Mouse (Mus musculus) ES-Bruce4 (cell line): ENCODE data around the gene Sfrp2. TPM values are rescaled to one million over a fixed set of nuclear protein-coding genes. Genes with fewer than 3 reads are reported as not detected.

Experiments used
- H3K27ac ChIP-seq: 2 replicates; pipeline ENCODE4 v1.5.1; 2012; ENCODE audit warnings: low read length, inconsistent platforms; ENCODE audit not compliant: insufficient read depth
- H3K27me3 ChIP-seq: 2 replicates; pipeline ENCODE4 v1.6.1; 2012; ENCODE audit warnings: mild to moderate bottlenecking, low read length, inconsistent platforms; ENCODE audit not compliant: control insufficient read depth, poor library complexity, insufficient read depth, severe bottlenecking
- H3K36me3 ChIP-seq: 2 replicates; pipeline ENCODE4 v1.6.1; 2012; ENCODE audit warnings: inconsistent platforms, mild to moderate bottlenecking, low read length, moderate library complexity; ENCODE audit not compliant: control insufficient read depth, poor library complexity, insufficient read depth, severe bottlenecking
- H3K4me1 ChIP-seq: one replicate; pipeline ENCODE4 v1.8.1; 2011; ENCODE audit warnings: low read length; ENCODE audit not compliant: control insufficient read depth, insufficient read depth
- H3K4me3 ChIP-seq: 2 replicates; pipeline ENCODE4 v1.5.1; 2011; ENCODE audit warnings: low read depth, mild to moderate bottlenecking, low read length
- H3K9ac ChIP-seq: 2 replicates; pipeline ENCODE4 v1.6.1; 2012; ENCODE audit warnings: low read depth, mild to moderate bottlenecking, inconsistent platforms; ENCODE audit not compliant: poor library complexity, severe bottlenecking
- H3K9me3 ChIP-seq: replicated peaks from 2 replicates; pipeline ENCODE4 v1.6.1; 2012; ENCODE audit warnings: mild to moderate bottlenecking, low read length, inconsistent platforms; ENCODE audit not compliant: control insufficient read depth, poor library complexity, insufficient read depth, severe bottlenecking
- CTCF ChIP-seq: IDR thresholded peaks from one replicate; pipeline ENCODE4 v1.8.1; 2011; ENCODE audit warnings: low read depth, low read length
- EP300 ChIP-seq: IDR thresholded peaks from 2 replicates; pipeline ENCODE4 v1.6.1; 2011; ENCODE audit warnings: low read depth, low read length; ENCODE audit not compliant: insufficient read depth
- POLR2A ChIP-seq: IDR thresholded peaks from one replicate; pipeline ENCODE4 v1.8.1; 2011; ENCODE audit warnings: low read length; ENCODE audit not compliant: insufficient read depth
- polyA plus RNA-seq: library from polyadenylated mRNA; stranded (reverse); fragments of >200 nt; gene quantifications from 2 replicates; pipeline ENCODE4 v1.2.4, GENCODE M21; 2011; ENCODE audit warnings: low read depth; ENCODE audit not compliant: missing spikeins, insufficient read depth, insufficient read length

Sfrp2 gene
- polyA plus RNA-seq, 1 experiment, result 8.5 TPM

DNA sequence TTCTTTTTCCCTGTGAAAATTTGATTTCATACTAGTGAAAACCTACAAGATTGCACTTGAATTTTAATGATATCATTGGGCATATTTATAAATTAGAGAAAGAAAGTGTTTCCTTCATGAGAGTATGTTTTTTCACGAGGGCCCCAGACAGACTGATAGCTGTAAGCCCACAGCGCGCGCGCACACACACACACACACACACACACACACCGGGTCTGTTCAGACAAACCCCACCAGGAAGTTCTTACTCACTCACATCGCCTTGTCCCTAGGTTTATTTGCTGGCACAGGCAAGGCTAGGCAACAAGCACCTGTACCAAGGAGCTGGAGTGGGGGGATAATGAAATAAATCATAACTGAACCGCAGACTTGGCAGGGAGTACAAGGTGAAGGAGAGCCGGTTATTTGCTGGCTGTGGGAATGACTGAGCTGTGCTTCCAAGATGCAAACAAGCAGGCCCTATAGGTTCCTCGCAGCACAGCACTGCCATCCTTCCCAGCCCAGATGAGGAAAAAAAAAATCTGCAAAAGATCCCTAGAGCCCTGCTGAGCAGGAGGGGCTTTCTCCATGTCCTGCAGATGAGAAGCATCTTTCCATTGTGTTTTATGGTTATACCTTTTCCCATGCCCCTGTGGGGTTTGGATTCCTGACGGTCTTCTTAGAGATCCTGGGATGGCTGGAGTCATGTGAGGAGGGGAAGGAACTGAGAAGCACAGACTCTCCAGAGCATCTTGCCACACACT lies 2.3 kb downstream of the Sfrp2 start:
- no peaks in the 10 kb centered on the region for H3K27me3 ChIP-seq
- peaks cover 3% of the 10 kb centered on the region; the same call in 1 of the 2 replicates for H3K36me3 ChIP-seq
- no peaks in the 10 kb centered on the region for H3K9me3 ChIP-seq
- TF ChIP-seq POLR2A (no peak), EP300 (no peak), CTCF (no peak)
- H3K4me1 ChIP-seq, result no peaks in the 10 kb centered on the region
- no peak overlapping the region for H3K4me3 ChIP-seq
- no peak overlapping the region for H3K27ac ChIP-seq
- no peak overlapping the region for H3K9ac ChIP-seq

- H3K36me3 ChIP-seq, result peaks cover 3% of the 10 kb centered on the region; the same call in 1 of the 2 replicates
- peak; percentile 44 for TF ChIP-seq CTCF
- TF ChIP-seq EP300, result no peak
- no peaks in the 10 kb centered on the region for H3K27me3 ChIP-seq
- H3K27ac ChIP-seq, result no peak overlapping the region
- no peaks in the 10 kb centered on the region for H3K4me1 ChIP-seq
- no peaks in the 10 kb centered on the region for H3K9me3 ChIP-seq
- no peak overlapping the region for H3K9ac ChIP-seq
- H3K4me3 ChIP-seq, result no peak overlapping the region
These were observed 2.9 kb downstream of the Sfrp2 start for GRCm38 (mm10) chr3:83769036-83769410.

GRCm38 (mm10) chr3:83771160-83771869 lies 5.2 kb downstream of the Sfrp2 start:
- no peaks in the 10 kb centered on the region for H3K27me3 ChIP-seq
- H3K36me3 ChIP-seq, result peaks cover 3% of the 10 kb centered on the region; the same call in 1 of the 2 replicates
- H3K4me1 ChIP-seq, result no peaks in the 10 kb centered on the region
- no peak for TF ChIP-seq POLR2A
- no peak for TF ChIP-seq EP300
- no peak for TF ChIP-seq CTCF
- no peaks in the 10 kb centered on the region for H3K9me3 ChIP-seq
- H3K9ac ChIP-seq, result no peak overlapping the region
- no peak overlapping the region for H3K27ac ChIP-seq
- no peak overlapping the region for H3K4me3 ChIP-seq

DNA sequence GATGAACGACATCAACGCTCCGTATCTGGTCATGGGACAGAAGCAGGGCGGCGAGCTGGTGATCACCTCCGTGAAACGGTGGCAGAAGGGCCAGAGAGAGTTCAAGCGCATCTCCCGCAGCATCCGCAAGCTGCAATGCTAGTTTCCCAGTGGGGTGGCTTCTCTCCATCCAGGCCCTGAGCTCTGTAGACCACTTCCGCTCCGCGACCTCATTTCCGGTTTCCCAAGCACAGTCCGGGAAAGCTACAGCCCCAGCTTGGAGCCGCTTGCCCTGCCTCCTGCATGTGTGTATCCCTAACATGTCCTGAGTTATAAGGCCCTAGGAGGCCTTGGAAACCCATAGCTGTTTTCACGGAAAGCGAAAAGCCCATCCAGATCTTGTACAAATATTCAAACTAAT lies 7.2 kb downstream of the Sfrp2 start:
- H3K9ac ChIP-seq, result no peak overlapping the region
- H3K9me3 ChIP-seq, result no peaks in the 10 kb centered on the region
- peaks cover 3% of the 10 kb centered on the region; the same call in 1 of the 2 replicates for H3K36me3 ChIP-seq
- no peaks in the 10 kb centered on the region for H3K4me1 ChIP-seq
- no peak overlapping the region for H3K27ac ChIP-seq
- TF ChIP-seq POLR2A, result no peak
- no peak for TF ChIP-seq EP300
- TF ChIP-seq CTCF, result no peak
- H3K27me3 ChIP-seq, result no peaks in the 10 kb centered on the region
- peak overlapping the region; percentile 23 for H3K4me3 ChIP-seq

DNA sequence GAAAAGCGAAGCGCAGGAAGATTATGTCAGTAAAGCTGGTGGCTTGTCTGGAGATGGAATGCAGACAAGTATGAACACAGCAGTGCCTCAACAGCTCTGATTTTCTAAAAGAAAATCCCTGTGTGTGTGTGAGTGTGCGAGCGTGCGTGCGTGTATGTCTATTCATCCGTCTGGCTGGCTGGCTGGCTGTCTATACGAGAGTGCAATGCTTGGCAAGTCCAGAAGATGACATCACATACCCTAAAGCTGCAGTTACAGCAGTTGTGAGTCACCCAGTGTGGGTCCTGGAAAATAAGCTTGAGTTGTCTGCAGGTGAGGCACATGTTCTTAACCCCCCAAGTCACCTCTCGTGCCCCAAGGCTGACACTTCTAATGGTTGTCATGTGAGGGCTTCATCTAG lies 9.3 kb downstream of the Sfrp2 start:
- no peaks in the 10 kb centered on the region for H3K9me3 ChIP-seq
- no peaks in the 10 kb centered on the region for H3K36me3 ChIP-seq
- TF ChIP-seq POLR2A (no peak), EP300 (no peak), CTCF (no peak)
- H3K27me3 ChIP-seq, result no peaks in the 10 kb centered on the region
- no peak overlapping the region for H3K9ac ChIP-seq
- no peak overlapping the region for H3K4me3 ChIP-seq
- no peak overlapping the region for H3K27ac ChIP-seq
- no peaks in the 10 kb centered on the region for H3K4me1 ChIP-seq

DNA sequence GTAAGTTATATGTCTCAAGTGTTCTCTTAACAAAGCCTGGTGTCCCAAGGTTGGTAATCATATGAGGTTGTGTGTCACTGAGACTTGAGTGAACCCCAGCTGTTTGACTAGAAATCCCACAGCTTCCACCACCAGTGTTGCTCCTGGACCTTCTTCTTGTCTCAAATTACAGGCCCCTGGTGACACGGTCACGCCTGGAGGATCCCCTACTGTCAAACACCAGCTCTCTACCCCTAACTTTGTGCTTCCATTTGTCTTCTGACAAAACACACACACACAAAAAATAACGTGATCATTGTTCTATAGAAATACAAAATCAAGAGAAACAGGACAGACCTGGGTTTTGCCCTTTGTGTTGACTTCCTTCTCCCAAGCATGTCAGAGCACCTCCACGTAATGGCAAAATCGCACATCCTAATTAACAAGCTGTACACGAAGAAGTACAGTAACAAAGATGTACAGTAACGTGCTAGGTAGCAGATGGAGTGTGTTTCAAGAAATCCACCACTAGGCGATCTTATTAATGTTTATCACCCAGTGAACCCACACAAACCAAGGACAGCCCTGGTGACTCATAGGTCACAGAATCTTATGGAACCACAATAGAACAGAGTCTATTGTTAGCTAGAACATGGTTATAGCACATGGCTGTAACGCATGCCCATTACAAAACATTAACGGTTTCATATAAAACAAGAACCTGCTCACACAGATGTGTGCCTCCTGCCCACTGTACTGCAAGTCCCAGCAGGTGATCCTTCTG lies 15.5 kb downstream of the Sfrp2 start:
- Histone ChIP-seq H3K4me1 (no peaks in the 10 kb centered on the region), H3K27ac (no peak overlapping the region), H3K4me3 (no peak overlapping the region), H3K36me3 (no peaks in the 10 kb centered on the region), H3K27me3 (no peaks in the 10 kb centered on the region; the same call in 1 of the 2 replicates), H3K9ac (no peak overlapping the region), H3K9me3 (peaks cover 2% of the 10 kb centered on the region; the same call in 1 of the 2 replicates)
- TF ChIP-seq EP300, result no peak
- TF ChIP-seq CTCF, result no peak
- TF ChIP-seq POLR2A, result no peak
